Mouse (Mus musculus) ovary, postnatal 10 days (tissue): ENCODE results near the gene Sgo1.
A peak's percentile ranks its signal among the peaks of the same experiment; 100 is the strongest.
"Not testable (repeated sequence)": the region's sequence is repeated elsewhere in the genome, so short reads cannot be mapped to it uniquely, and the experiment has no call there.

Source experiments
- DNase-seq: peaks from one replicate; pipeline ENCODE4 v3.0.0; 2022; ENCODE audit warnings: low spot score

Gene Sgo1

DNA sequence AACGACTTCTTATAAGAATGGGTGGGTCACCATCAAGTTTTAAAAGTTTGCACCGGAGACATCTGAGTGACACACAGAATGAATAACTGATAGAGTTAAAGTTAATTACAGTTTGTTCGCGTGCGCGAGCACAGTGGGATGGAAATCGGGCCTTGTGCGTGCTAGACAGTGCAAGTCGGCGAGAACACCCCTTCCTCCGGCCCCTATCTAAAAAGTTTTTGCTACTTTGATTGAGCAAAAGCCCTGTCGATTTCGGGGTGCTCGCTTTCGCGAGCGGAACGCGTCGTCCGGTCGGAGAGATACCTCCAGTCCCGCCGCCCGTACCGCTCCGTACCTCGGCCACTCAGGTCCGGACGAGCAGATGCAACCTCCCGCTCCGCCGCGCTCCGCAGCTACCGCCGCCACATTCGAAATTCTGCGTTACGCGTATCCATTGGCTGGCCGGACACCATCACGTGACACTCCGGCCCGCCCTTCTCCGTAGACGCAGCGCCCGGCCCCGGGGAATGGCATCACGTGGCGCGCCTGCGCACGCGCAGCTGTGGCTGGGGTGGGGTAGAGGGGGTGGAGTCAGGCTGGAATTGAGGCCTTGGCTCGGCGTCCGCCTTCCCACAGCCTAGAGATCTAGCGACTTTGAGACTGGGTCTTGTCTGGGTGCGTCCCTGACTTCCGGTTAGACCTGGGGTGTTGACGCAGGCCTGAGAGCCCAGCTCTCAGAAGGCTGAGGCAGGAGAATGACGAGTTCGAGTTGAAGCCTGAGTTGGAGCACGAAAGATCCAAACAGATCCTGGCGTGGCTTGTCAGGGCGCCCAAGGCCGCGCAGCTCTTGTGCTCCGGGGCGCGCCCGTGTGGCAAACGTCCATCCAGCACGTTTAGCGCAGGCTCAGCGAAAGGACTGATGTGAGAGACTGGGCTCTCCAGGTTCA is at the start of gene Sgo1:
Sgo1 (minus strand) TSS at position 457 of the 926 bp plus-strand sequence.
- DNase-seq: peak; percentile 89

DNA sequence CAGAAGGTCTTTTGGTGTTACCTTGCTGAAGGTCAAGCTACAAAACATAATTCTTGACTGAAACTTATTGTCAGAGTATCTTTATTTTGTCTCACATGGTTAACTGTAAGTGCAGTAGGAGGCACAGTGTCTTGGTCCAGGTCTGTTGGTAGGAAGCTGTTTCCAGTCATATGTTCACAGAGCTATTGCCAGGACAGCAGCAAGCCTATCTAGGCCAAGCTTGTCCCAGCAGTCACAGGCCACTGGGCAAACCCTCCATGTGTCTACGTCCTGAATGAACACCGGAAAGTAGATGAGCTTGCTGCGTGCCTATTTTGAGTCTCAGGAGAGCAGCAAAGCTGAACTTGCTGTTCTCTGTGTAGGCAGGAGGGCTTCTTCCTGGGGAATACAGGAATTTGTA is 29.8 kb upstream of the Sgo1 start:
- DNase-seq: not testable (repeated sequence)

DNA sequence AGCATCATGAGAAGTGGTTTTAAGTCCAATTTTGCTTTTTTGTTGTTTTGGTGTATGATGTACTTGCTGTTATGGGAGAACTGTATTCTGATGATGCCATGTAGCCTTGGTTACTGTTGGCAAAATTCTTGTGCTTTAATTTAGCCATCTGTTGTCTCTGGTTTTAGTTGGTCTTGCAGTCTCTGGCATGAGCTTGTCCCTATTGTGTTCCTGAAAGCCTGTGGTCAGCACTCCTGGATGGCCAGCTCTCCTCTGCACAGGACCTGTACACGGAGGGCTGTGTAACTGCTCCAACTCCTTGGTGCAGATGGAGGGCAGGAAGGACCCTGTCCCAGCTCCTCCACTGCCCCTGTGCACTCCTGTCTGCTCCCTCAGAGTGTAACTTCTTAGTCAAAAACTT is 29.3 kb upstream of the Sgo1 start:
- no peak for DNase-seq

DNA sequence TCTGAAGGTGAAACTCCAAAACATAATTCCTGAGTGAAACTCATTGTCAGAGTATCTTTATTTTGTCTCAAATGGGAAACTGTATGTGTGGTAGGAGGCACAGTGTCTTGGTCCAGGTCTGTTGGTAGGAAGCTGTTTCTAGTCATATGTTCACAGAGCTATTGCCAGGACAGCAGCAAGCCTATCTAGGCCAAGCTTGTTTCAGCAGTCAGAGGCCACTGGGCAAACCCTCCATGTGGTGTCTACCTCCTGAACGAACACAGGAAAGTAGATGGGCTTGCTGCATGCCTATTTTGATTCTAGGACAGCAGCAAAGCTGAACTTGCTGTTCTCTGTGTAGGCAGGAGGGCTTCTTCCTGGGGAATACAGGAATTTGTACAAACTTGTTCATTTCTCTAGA is 26.0 kb upstream of the Sgo1 start:
- not testable (repeated sequence) for DNase-seq

DNA sequence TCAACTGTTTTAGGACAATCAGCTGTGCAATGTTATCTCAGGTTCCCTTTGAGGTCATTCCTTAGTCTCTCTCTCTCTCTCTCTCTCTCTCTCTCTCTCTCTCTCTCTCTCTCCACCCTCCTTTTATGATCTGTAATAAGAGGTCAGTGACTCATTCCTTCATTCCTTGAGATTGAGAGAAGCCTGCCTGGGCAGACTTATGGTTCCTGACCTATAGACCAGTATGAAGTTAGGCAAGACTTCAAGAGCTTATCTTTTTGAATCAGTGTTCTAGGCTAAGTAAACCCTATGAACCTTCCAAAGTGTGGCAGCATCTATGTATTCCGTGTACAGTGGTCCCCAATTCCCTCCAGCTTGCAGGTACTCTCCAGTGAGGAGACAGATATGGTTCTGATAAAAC is 25.3 kb upstream of the Sgo1 start:
- DNase-seq: no peak

DNA sequence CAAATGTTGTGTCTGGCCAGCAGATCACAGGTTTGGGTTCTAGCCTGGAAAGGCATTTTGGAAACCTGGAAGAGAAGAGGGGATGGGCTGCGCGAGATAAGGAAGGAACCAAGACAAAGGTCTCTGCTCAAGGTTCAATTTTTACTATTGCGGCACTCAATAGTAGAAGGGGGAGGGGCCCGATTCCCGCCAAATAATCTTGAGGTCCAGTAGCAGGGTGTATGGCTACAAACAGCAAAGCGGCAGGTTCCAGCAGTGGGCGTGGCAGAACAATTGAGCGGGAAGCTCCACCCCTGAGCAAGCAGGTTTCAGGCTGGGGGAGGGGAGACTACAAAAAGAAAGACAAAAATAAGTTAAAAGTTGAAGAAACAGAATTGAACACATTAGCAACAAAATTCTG is 8.4 kb upstream of the Sgo1 start:
- not testable (repeated sequence) for DNase-seq

DNA sequence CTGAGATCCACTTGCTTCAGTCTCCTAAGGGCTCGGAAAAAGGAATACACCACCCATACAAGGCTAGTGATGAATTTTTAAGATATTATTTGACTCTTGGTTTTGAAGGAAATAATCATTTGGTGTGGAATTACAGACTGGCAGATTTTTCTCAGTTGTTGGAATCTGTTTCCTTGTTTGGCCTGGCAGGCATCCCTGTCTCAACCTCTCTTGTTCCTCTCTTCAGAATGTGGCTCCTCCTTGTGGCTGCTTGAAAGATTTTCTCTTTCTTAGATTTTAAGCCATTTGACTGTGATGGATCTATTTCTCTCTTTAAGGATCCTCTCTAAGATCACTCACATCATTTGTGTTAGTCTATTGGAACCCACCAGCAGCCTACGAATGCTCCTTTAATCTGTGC is 4.9 kb upstream of the Sgo1 start:
- no peak for DNase-seq

DNA sequence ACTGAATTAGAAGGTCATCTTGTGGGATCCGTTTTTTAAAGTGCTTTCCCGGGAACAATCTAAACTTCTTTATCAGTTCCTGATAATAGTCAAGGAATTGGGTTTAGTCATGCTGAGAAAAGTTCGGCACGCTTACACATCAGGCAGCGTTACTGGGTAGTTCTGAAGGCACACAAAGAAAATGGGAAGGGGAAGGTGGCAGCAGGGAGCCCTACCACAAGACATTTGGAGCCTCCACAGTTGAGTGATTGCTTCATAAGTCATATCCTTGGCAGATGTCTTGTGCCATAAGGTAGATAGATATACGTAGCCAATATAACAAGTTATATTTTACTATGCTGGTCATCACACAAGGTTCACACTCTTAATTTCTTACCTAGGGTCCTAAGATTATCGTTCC is 813 bp upstream of the Sgo1 start:
- DNase-seq: no peak

DNA sequence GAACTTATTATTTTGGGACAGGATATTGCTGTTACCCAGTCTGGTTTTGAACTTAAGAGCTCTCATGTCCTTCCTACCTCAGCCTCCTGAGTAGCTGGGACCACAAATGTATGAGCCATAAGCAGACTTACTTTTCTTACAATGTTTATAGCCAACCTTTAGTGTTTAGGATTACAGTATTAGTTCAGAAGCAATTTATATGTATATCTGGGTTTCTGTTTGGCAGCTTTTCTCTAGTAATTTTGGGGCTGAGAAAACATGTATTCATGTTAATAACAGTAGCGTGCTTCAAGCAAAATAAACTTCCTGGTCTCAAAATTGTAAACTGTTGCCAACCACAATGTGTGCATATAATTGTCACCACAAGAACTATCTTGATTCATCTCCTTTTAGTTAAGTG is 812 bp downstream of the Sgo1 start:
- DNase-seq: no peak

DNA sequence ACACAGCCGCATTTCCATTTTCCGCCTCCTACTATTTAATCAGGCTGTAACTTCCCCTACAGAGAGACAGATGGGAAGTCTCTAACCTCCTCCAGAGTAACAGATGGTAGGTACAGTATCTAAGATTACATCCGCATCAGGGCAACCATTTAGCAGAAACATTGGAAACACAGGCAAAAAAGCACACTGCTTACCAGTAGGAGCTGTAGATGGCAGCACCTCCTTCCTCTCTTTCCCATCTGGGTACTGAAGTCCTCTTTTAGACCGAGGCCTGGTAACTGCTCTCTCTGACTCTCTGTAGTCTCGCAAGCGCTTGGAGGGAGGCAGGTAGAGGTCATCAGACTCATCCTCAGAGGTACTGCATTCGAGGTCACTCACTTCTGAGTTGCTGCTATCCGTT is 10.4 kb downstream of the Sgo1 start:
- no peak for DNase-seq

DNA sequence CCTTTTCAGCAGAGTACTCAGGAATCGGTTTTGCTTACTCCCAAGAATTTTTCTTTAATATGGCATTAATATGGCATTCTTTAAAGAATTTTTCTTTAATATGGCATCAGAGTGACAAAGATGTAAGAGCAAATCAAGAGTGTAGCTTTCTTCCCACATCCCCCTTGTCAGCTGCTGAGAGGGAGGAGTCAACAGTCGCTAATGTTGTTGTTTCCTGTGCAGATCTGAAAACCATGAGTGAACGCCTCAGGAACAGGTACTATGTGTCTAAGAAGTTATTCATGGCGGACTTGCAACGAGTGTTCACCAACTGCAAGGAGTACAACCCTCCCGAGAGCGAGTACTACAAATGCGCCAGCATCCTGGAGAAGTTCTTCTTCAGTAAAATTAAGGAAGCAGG is 18.7 kb downstream of the Sgo1 start:
- DNase-seq: no peak

DNA sequence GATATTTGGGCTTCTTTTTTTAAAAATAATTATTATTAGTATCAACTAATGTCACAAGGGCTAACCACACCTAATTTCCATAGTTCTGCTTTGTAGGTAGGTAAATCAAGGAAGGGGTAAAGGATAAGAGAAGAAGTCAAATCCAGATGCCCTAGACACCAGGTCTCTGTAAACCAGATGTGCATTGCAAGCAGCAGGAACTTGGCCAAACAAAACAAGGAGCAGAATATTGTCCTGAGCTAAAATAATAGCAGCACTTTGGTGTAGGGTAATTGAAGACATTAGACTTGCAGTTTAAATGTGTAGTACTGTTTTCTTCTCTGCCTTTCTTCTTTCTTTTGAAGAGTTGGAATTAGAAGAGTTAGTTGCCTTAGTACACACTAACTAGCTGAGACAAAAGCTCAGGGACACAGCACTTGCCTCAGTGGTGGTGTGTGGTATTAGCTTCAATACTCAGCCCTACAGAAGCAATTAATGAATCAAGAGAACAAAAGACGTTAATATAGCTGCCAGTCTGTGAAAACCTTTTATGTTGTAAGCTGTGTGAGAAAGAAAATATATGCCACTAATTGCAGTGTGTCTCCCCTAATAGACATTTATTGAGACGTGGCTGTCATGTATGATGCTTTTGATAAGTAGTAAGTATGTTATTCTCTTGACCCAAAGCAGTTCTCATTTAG is 24.3 kb downstream of the Sgo1 start:
- DNase-seq: no peak

DNA sequence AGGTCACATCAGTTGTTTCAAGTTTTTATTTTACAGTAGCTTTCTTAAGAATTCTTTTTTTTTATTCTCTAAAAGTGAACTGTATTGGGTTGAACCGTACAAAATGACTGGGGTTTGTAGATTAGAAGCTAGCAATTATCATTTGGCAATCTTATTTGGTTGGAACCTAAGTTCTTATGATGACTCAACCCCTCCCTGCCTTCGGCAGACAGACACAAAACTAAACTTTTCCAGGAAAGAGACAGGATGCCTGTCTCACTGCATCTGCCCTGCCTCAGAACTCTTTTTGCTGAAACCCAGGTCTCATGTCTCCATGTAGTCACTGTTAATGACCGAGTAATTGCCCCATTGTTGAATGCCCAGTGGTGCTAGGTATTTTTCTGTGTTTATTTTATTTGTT is 24.9 kb downstream of the Sgo1 start:
- no peak for DNase-seq

DNA sequence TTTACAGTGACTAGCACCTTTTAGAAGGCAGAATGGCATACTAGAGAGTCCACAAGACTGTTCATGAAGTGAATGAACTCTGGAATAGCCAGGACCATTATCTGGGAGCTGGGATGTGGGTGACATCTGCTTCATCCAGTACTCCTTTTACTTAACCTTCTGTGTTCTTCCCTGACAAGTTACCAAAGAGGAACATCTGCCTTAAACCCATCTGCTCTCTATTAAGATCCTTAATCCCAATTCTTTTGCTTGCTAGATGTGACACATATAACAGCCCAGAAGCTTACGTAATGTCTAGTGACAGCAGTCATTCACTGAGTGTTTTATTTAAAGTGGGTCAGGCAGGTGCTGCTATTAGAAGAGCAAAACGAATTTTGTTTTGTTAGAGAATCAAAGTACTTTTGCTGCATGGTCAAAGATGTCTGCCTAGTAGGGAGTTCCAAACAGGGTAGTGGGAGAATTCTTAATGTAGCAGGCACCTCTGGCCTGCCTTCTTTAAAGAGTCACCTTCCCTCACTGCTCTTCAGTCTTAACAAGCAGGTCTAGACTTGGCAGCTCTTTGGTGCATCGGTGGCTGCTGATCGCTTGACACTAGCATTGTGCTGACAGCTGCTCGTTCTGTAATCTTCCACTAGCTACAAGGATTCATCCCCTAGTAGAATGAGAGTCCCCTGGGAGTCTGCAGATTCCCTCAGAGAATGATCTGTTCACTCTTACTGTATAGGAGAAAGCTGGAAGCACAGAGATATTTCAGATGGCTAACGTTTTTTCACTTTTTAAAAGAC is 27.9 kb downstream of the Sgo1 start:
- no peak for DNase-seq

DNA sequence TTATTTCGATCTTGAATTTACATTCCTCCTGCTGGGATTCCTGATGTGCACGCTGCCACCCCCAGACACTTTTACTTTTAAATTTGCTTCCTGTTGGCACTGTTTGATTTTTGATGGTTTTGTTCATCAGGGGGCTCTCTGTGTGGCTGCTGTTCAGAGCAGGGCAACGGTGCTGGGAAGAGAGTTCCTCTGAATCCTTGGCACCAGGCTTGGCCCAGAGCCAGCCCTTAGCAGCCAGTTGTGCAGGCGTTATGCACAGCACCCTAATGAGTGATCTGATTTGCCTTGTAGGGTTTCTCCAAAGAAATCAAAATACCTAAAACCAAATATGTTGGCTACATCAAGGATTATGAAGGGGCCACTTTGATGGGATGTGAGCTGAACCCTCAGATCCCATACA is 29.4 kb downstream of the Sgo1 start:
- DNase-seq: no peak

DNA sequence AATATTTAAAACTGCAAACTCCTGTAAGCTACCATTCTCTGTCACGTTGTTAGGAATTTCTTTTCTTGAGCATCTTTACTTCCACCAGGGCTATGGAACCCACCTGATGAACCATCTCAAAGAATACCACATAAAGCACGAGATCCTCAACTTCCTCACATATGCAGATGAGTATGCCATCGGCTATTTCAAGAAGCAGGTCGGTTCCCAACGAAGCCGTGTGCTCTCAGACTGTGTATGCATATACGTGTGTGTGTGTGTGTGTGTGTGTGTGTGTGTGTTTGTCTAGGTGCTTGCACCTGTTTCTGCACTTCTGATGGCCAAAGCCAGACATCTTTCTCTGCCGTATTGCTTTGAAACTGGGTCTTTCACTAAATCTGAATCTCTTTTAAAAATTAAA is 29.9 kb downstream of the Sgo1 start:
- no peak for DNase-seq

DNA sequence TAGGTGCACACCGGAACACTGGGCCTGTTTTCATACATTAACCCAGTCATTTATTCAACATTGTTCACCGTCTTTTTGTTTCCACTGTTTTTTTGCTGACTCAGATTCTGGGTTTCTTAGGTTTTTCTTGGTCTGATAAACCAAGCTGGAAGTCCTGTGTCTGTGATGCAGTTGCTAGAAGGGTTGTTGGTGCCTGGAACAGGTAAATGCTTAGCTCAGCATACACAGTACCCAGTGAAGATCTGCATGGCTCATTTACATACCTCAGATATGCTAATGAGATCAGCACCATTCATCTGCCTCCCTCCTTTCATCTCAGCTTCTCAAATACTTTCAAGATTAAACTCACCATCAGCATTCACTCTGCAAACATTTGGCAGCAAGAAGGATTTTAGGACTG is 30.5 kb downstream of the Sgo1 start:
- DNase-seq: no peak

DNA sequence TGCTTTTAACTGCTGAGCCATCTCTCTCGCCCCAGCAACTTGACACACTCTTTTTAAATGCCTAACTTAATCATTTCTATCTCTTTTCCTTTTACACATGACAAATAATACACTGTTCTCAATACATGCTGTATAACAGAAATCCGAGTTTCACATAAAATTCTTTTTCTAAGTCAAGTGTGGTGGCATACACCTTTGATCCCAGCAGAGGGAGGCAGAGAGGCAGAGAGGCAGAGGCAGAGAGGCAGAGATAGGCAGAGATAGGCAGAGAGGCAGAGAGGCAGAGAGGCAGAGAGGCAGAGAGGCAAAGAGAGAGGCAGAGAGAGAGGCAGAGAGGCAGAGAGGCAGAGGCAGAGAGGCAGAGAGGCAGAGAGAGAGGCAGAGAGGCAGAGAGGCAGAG is 31.7 kb downstream of the Sgo1 start:
- not testable (repeated sequence) for DNase-seq

DNA sequence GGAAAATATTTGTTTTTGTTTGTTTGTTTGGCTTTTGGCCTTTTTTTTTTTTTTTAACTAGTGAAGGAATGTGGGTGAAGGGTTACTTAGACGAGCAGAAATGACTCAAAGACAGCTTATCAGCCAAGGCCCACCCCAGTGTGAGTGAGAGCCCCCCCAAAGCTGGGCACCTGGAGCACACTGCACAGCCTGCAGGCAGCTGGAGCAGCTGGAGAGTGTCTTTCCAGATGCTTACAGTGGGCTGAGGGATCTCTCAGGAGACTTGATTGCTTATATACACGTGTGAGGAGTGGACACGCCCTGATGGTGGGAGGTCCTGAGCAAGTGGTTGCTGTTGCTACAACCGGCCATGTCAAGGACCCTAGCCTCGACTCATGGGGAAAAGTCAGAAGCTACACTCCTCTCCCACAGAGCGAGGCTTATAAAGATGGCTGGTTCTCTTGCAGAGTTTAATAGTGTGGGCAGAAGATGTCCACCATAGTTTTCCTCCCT is 32.7 kb downstream of the Sgo1 start:
- DNase-seq: no peak

DNA sequence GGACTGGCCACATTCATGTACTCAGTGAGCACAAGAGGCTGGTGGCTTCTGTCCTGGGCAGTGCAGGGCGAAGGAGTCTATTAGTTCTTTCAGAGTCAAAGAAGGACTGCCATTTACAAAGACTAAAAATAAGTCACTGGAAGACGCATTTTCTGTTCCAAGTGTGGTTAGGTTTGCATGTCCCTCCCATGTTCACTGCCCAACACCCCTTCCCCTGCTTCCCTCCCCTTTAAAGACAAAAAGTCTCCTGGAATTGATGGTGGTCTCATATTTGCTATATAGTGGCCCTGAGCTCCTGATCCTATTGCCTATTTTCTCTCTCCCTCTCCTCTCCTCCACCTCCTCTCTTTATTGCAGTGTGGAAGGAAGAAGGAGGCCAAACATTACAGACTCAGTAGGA is 33.2 kb downstream of the Sgo1 start:
- DNase-seq: no peak

DNA sequence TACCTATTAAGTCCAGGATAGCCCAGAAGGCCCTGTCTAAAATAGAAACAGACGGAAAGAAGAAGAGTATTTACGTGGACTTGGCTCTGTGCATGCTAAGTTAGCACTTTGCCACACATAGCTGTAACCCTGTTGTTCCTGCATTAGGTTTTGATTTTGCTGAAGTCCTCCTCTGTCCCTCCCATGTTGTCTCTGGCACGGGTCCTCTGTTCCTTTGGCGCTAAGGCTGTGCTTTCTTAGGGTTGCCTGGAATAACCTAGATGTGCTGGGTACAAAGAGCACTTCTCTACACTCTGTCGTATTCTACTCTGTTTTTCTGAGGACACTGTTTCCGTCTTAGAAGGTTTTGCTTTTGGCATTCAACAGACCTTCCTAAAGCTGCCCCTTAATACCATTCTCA is 34.1 kb downstream of the Sgo1 start:
- no peak for DNase-seq

DNA sequence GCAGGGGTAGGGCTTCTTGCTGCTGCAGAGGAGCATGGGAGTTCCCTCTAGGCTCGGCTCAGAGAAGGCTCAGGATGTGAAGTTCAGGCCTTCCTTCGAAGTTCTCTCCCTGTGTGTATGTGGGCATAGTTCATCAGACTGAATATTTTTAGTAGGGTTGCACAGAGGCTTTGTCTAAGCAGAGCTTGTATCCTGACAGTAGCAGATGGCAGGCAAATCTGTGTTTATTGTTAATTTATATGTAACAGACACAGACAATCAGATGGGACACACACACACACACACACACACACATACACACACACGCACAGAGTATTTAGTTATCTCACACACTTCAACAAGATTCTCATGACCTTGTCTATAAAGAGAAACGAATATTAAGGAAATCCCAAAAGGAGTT is 34.5 kb downstream of the Sgo1 start:
- DNase-seq: no peak

DNA sequence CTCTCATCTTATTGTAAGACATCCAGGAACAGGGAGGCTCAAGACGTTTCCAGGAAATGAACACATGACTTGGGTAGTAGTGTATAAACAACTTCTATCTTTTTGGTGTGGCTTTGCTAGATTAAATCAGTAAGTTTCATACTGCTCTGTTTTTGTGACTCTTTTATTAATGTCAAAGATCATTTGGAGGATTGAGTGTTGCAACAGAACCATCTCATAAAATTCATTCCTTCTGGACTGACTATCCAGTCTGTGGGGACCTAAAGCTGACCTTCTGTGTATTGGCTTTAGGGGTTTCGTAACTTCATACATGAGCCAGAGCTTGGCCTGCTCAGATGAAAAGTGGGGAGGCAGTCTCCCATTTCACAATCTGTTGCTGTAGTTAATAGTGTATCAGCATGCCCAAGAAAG is 38.9 kb downstream of the Sgo1 start:
- DNase-seq: no peak
